Comparison of ENCODE assay signal across 11 mouse cellular contexts in genomic region chr2:103088099-103088498, GRCm38 (mm10). TPM values are rescaled to one million over a fixed set of nuclear protein-coding genes. Genes with fewer than 3 reads are reported as not detected.
DNase-seq lines count a peak whose midpoint lies in the region; TF ChIP-seq lines count a peak whose summit lies in the region.
"Had no signal": no experiment of that assay in that cellular context is flagged by ENCODE, and none has a peak within 500 bp of the region (broad histone marks: within the 10 kb centered on the region; RNA-seq: fewer than 3 reads in every experiment).

No protein-coding gene starts in this region.

- no peak for DNase-seq in kidney, adult 2 months
- no peak for DNase-seq in kidney, adult 8-10 months
- DNase-seq in right cerebral cortex, postnatal 4 days, result peak; percentile 18
- no peak for DNase-seq in right cerebral cortex, adult 18-20 months
- DNase-seq in NIH3T3 (ENCODE audit: low read depth), result peak; percentile 5
- no peak for DNase-seq in right cerebral cortex, postnatal 10 days (ENCODE audit: low spot score in 2 of 2)
- DNase-seq in embryo, embryonic 10.5 days (ENCODE audit: low spot score), result no peak
- DNase-seq: heart, adult 18-20 months; kidney, postnatal 36 days had no signal

- no peaks in the 10 kb centered on the region for H3K4me1 ChIP-seq in kidney, adult 2 months (ENCODE audit: control insufficient read depth, insufficient read depth, low read length)

- no peak overlapping the region for H3K27ac ChIP-seq in kidney, adult 2 months (ENCODE audit: insufficient read depth, low read depth, low read length)
- H3K27ac ChIP-seq: macrophage had no signal

- TF ChIP-seq POLR2A in kidney, adult 2 months (IDR thresholded peaks at IDR 0.05; ENCODE audit: low read depth, low read length), result no peak

- no peak overlapping the region for H3K4me3 ChIP-seq in kidney, adult 2 months (ENCODE audit: insufficient read depth, low read depth, low read length)
- H3K4me3 ChIP-seq: hindbrain, embryonic 10.5 days had no signal

- TF ChIP-seq CTCF in kidney, adult 2 months (conservative IDR thresholded peaks at IDR 0.05; ENCODE audit: insufficient read depth, insufficient read length, low read depth, low read length), result peak; percentile 25; the same call in 1 of the 2 replicates

- 96% methylated on average over 4 of the region's 4 CpGs for WGBS in kidney, adult 2 months

- H3K27me3 ChIP-seq in kidney, adult 2 months (replicated peaks; ENCODE audit: control insufficient read depth, insufficient read depth, low read length), result no peaks in the 10 kb centered on the region

- peaks cover 2% of the 10 kb centered on the region; the same call in 1 of the 2 replicates for H3K36me3 ChIP-seq in kidney, adult 2 months (ENCODE audit: control insufficient read depth, insufficient read depth, low read length)

RNA-seq across cellular contexts. Expression of gene Apip, which starts 14.6 kb away (rescaled TPM):
- 18.7 and 24.4 TPM in 2 replicates for polyA plus RNA-seq in kidney, adult 2 months (2012; rRNA removed)

RNA-seq across cellular contexts. Expression of gene Pdhx, which starts 14.8 kb away (rescaled TPM):
- polyA plus RNA-seq in kidney, adult 2 months (2012; rRNA removed), result 27.9 and 37.2 TPM in 2 replicates

Comparison
In these comparisons a context has a peak if more than half of its experiments do, and no peak if none do; other contexts are left out.
1. DNase-seq: peak in right cerebral cortex, postnatal 4 days (single experiment) and NIH3T3 (single experiment); none in kidney, adult 2 months (single experiment), kidney, adult 8-10 months (0 of 2), right cerebral cortex, adult 18-20 months (single experiment), right cerebral cortex, postnatal 10 days (0 of 2) and embryo, embryonic 10.5 days (single experiment).